Mouse (Mus musculus) lung, postnatal 36 days (tissue): ENCODE results near the gene Pet100.
"Not testable (repeated sequence)": the region's sequence is repeated elsewhere in the genome, so short reads cannot be mapped to it uniquely, and the experiment has no call there.

Experiments used
- DNase-seq: peaks from one replicate; pipeline ENCODE4 v3.0.0; 2022; ENCODE audit warnings: mixed read lengths

Gene Pet100

GRCm38 (mm10) chr8:3621199-3621970, at the start of gene Pet100, which contains the start of gene Xab2:
Gene Pet100, plus strand, starts transcription at chr8:3621548.
Gene Xab2, minus strand, starts transcription at chr8:3621316.
- peak; percentile 99 for DNase-seq

DNA sequence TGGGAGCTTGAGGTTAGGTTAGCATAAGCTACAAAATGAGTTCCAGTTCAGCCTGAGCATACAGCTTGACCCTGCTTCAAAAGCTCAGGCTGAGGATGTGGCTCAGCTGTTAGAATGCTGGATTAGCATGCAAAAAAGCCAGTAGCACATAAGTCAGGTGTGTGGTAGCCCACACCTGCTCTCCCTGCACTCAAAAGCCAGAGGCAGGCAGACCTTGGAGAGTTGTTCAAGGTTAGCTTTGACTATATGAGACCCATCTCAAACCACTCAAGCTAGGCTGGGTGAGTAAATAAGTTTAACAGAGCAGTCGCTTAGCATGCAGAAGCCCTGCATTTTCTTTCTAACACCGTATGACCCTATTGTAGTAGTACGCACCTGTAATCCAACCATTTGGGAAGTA, 46.8 kb upstream of the Pet100 start:
- DNase-seq: no peak

DNA sequence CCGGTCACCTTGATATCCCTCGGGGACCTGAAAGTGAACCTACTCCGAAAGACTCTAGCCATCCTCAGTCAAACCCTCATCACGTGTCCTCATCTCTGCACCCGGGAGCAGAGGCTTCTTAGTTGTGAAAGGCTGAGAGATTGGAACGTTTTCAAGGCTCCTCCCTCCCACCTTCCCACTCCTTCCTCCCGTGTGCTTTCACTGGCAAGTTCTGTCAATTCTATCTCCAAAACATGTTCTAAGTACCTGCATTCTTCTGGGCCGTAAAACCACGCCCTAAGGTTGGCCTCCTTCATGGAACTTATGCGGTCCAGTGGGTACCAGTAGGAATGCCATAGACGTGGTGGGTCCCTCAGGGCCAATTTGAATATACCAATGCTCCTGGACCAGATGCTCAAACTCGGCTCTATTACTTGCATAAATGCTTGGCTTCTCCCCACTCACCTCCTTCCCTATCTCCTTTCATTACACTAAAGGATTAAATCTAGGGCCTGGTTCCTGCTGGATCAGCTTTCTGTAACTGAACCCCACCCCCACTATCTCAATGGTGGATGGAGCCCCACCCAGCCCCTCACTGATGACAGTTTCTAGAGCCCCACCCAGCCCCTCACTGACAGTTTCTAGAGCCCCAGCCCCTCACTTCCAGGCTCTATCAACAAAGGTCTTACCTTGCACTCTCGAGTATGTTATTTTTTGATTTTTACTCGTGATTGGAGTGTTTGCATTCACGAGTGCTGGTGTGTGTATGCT, 45.0 kb upstream of the Pet100 start:
- no peak for DNase-seq

DNA sequence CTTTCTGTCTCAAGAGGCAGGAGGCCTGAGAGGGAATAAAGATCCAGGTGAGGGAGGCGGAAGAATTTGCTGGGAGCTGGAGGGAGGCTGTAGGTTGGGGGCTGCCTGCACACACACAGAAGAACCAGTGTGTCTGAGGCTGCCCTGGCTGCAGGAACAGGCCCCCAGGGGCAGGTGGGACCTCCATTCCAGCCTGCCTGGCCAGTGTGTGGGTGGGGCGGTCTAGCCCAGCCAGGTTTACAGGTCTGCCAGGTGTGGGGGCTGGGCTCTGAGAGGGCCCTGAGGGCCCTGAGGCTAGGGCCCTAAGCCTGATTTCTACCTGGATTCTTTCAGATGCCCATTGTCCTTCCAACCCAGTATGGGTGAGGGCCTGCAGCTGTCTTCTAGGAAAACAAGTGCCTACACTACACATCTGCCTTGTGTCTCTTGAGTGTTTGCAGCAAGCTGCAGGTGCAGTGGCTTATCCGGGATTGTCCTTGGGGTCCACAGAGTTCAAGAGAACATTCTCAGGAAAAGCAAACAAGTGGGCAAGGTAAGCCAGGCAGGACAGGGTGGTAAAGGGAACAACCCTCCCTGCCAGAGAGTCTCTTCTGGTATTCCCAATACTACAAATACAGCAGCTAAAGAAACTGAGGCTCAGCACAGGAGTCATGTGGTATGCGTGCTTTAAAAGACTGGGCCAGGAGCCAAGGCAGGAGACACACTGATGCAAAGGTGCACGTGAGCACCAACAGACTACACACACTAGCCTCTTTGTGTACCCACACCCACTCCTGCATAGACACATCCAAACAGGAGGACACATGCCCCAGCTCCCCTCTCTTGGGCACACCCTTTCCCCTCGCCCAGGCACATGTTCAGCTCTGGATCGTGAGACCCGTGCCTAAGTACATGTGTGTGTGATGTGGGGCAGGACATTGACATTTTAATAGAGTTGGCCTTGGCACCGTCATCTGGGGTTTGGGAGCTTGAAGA, 41.7 kb upstream of the Pet100 start:
- no peak for DNase-seq

GRCm38 (mm10) chr8:3581961-3582360, 39.4 kb upstream of the Pet100 start:
- not testable (repeated sequence) for DNase-seq

GRCm38 (mm10) chr8:3586452-3586851, 34.9 kb upstream of the Pet100 start:
- DNase-seq: no peak

DNA sequence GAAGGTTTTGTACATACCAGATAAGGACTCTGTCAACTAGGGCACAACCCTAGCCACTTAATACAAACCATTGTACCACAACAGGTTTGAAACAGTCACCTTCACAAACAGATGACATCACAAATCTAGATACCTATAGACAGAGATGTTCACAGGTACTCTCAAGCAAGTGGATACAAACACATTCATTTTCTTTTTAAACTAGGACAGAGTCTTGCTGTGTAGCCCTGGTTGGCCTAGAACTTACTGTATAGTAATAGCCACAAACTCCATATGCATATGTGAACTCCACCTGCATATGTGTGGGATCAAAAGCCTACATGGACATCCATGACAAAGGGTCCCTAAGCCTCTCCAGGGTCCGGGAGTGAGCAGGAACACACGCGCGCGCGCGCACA, 34.4 kb upstream of the Pet100 start, which contains the start of gene Camsap3:
Gene Camsap3, plus strand, starts transcription at position 301 of the 398 bp plus-strand sequence.
- no peak for DNase-seq

- DNase-seq: peak; percentile 81
These were observed 33.7 kb upstream of the Pet100 start for GRCm38 (mm10) chr8:3587391-3588257.

- DNase-seq: no peak
These were observed 33.1 kb upstream of the Pet100 start for GRCm38 (mm10) chr8:3588258-3588633.

DNA sequence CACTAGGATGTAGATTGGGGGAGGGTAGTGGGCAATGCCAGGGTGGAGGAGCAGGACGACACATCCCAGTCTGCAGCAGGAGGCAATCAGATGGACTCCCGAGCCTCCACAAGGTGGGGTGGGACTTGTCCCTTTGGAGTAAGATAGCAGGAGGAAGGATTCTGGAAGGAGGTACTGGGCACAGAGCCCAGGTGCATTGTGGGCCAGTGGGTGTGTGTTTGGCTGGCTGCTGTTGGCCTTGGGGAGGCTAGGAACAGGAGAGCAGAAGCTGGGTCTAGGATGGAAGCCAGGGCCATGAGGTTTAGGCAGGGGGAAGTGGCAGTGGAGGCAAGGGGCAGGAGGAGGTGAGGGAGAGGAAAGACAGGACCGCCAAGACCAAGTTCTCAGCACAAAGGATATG, 27.9 kb upstream of the Pet100 start:
- DNase-seq: peak; percentile 51

DNA sequence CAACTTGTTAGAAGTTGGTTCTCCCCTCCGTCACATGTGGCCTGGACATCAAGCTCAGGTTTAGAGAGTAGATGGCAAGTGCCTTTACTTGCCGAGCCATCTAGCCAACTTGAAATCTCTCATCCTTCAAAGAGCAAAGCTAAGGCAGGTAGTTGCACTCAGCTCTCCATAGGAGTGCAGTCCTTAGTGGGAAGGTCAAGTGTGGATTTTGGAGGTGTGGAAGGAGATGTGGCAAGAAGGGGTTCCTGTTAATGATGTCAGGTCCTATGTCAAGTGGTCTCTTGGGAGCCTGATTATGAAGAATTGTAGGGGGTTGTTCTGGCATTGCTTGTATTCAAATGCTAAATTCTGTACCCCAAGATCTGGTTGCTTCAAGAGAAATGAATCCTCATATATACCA, 26.9 kb upstream of the Pet100 start:
- peak; percentile 50 for DNase-seq

- DNase-seq: no peak
These were observed 23.3 kb upstream of the Pet100 start for GRCm38 (mm10) chr8:3598054-3598453.

DNA sequence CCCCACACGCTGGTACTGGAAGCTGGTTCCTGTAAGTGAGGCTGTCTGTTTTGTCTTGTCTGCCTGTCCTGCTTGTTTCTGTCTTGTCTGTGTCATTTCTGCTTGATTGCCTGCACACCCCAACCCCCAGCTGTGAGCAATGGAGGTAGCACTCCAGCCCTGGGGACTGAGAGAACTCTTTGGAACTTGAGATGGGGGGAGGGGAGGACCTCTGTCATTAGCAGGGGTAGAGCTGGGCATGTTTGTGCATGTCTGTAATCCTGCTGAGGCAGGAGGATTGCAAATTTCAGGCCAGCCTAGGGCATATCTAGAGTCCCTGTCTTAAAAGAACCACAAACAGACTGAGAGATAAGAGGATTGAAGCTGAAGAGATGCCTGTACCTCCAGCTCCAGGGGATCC, 22.1 kb upstream of the Pet100 start:
- DNase-seq: no peak

GRCm38 (mm10) chr8:3600401-3600800, 20.9 kb upstream of the Pet100 start:
- peak; percentile 57 for DNase-seq

- DNase-seq: no peak
These were observed 17.9 kb upstream of the Pet100 start for GRCm38 (mm10) chr8:3603439-3603838.

GRCm38 (mm10) chr8:3606593-3606992, 14.8 kb upstream of the Pet100 start:
- no peak for DNase-seq

- DNase-seq: no peak
These were observed 13.5 kb upstream of the Pet100 start for GRCm38 (mm10) chr8:3607822-3608221.

- DNase-seq: peak; percentile 68
These were observed 12.1 kb upstream of the Pet100 start for GRCm38 (mm10) chr8:3609046-3609815.

- peak; percentile 55 for DNase-seq
These were observed 11.6 kb upstream of the Pet100 start for GRCm38 (mm10) chr8:3609816-3610150.

GRCm38 (mm10) chr8:3622119-3622518, 771 bp downstream of the Pet100 start:
- DNase-seq: no peak

- DNase-seq: no peak
These were observed 4.1 kb downstream of the Pet100 start, which contains the start of gene Pcp2 for GRCm38 (mm10) chr8:3625445-3625844. Gene Pcp2, minus strand, starts transcription at chr8:3625545.
